Mouse (Mus musculus) adrenal gland, adult 8-10 months (tissue): Measurements from ENCODE around the gene Tnip2. TPM values are rescaled to one million over a fixed set of nuclear protein-coding genes. Genes with fewer than 3 reads are reported as not detected.

Experiments used
- DNase-seq: peaks from one replicate; pipeline ENCODE4 v3.0.0; 2022
- total RNA-seq, 4 experiments: library from RNA; stranded (reverse); gene quantifications; 2 replicates each; pipeline ENCODE4 v1.2.4; 2022

The Tnip2 gene
- total RNA-seq, 4 experiments from 2014 or later = 16.3 to 32.3 (median 24.3) TPM

- DNase-seq = no peak
Observed at GRCm38 (mm10) chr5:34521337-34521736, 7.5 kb upstream of the Tnip2 start.

- no peak for DNase-seq
Observed at GRCm38 (mm10) chr5:34520458-34521209, 6.8 kb upstream of the Tnip2 start.

- no peak for DNase-seq
Observed at GRCm38 (mm10) chr5:34519389-34519910, 5.7 kb upstream of the Tnip2 start.

DNA sequence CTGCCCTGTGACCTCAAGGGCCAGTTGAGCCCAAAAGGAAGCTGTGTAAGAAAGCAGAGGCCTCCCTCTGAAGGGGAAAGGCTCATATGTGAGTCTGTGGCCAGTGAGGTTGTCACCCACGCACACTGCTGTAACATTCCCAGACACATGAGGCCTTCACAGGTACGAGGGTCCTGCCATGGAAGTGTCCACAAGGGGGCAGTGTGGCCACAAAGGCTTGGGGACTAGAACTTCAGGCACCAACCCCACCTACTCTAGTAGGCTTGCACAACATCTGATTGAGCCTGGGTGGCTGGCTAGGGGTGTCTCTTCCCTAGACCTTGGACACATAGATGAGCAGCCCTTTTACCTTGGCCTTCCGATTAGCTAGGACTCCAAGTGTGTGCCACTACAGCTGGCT lies 4.1 kb upstream of the Tnip2 start:
- peak; percentile 76 for DNase-seq

- DNase-seq = no peak
Observed at GRCm38 (mm10) chr5:34515096-34515495, 1.3 kb upstream of the Tnip2 start.

DNA sequence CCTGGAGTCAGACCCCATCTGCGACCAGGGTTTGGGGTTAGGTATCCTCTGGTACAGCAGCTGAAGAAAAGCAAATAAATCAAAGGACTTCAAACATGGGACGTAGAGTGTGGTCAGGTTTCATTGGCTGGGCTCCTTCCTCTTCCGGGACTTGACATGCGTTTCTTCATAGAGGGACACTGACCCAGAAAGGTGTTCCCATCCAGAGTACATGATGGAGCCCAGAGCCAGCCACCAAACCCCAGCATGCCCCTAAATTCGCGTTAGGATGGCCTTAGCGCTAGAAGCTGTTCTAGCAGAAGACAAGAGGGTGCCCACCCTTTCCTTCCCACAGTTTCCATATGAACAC lies 401 bp upstream of the Tnip2 start:
- no peak for DNase-seq

- no peak for DNase-seq
Observed at GRCm38 (mm10) chr5:34512486-34512885, 1.3 kb downstream of the Tnip2 start.

GRCm38 (mm10) chr5:34502821-34503220 lies 11.0 kb downstream of the Tnip2 start:
- DNase-seq = no peak

- no peak for DNase-seq
Observed at GRCm38 (mm10) chr5:34502411-34502810, 11.4 kb downstream of the Tnip2 start.

GRCm38 (mm10) chr5:34501588-34501987 lies 12.2 kb downstream of the Tnip2 start:
- no peak for DNase-seq

DNA sequence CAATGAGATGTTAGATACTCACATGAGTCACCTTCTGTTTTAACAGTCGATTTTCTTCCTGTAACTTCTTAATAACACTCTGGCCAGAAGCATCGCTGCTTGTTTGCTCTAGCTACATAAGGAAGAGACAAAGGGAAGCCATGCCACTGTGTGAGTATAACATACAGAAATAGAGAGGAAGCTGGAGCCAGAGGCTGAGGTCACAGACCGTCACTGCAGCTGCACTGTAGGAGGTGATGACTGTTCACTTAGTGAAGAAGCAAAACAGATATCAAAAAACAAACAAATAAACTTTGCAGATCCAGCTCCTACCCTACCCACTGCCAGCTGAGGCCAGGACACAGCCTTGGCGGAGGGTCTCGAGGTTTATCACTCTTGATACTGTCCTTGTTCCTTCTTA lies 12.9 kb downstream of the Tnip2 start:
- no peak for DNase-seq

DNA sequence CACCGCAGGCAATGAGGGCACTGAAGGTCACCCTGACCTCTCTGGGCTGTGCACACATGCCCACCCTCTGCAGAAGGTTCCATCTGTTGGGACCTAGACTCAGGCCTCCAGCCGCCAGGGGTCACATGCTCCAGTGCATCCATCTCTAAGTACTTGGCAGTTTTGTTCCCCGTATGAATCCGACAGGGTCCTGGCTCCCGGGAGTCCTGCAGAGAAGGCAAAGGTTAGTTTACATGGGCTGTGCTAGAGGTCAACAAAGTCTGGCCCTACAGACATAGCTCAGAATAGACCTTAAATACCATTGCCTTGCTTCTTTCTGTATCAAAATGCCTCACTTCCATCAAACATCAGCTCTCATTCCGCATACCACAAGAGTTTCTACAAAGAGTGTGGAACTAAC lies 17.0 kb downstream of the Tnip2 start:
- no peak for DNase-seq

DNA sequence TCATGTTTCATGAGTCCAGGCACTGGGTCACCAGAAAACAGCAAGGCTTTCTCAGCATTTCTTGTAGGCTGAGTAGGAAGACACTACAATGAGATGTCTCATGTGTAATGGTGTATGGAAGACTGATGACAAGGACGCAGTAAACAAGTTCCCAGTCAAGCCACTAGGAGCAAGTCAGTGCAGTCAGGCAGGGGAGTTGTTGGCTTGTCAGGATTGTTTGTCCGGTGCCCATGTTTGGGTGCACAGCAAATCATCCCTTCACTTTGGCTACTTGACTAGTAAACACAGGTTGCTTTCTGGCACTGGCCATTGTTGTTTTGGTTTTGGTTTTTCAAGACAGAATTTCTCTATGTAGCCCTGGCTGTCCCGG lies 24.4 kb downstream of the Tnip2 start:
- no peak for DNase-seq

GRCm38 (mm10) chr5:34488741-34489417 lies 24.9 kb downstream of the Tnip2 start:
- no peak for DNase-seq

DNA sequence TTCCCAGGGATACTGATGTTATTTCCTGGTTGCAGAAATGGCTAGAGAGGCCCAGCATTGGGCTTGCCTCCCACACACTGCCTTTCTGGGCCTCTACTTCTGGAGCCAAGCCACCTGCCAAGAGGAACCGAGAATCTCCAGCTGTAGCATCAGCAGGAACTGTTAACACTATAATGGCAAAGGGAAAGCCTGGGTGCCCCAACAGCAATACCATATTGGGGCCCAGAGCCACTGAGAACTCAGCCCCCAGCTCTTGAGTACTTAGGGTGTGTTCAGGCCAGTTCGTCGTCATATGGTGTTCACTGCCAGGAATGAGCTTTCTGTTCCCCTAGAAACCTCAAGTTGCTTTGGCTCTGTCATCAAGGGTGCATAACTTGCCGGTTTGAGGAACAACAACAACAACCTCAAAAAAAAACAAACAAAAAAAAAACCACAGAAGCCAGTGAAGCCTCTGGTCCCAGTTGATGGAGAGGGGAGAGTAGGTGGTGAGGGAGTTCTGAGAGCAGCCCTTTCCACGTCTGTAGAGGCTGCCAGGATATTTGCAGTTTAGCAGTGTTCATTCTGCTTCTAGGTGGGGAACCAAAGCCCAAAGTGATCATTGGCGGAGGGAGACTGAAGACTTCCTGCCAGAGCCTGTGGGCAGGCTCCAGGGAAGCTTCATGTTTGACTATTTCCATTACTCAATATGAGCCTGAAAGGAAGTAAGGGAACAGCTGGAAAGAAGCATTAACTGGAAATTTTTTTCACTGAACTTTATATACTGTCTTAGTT lies 26.3 kb downstream of the Tnip2 start:
- DNase-seq = no peak

GRCm38 (mm10) chr5:34485731-34486130 lies 28.1 kb downstream of the Tnip2 start:
- DNase-seq = no peak

- no peak for DNase-seq
Observed at GRCm38 (mm10) chr5:34480926-34481325, 32.9 kb downstream of the Tnip2 start.

DNA sequence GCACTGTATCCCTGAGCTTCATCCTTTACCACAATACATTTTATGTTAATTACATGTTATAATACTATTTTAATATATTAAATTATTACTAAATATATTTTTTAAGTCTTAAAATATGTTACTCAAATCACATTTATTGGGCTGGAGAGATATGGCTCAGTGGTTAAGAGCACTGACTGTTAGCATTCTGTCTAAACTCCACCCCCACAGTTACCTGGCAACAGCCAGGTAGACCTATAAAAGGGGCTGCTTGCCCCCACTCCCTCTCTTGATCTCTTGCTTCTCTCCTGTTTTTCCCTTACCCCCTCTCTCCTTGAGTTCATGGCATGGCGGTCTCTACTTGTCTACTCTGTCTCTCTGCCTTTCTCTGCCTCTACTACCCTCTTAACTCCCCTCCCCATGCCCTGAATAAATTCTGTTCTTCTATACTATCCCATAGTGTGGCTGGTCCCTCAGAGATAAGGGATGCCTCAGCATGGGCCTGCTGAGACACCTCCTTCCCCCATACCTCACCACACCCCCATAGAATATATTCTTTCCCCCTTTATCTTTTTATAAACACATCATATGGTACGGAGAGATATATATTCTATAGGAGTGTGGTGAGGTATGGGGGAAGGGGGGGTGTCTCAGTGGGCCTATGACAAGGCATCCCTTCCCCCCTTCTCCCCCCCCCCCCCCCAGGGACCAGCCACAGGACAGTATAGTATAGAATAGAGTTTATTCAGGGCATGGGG lies 45.6 kb downstream of the Tnip2 start:
- no peak for DNase-seq

GRCm38 (mm10) chr5:34466648-34467047 lies 47.1 kb downstream of the Tnip2 start:
- no peak for DNase-seq

- DNase-seq = no peak
Observed at GRCm38 (mm10) chr5:34466079-34466478, 47.7 kb downstream of the Tnip2 start.

DNA sequence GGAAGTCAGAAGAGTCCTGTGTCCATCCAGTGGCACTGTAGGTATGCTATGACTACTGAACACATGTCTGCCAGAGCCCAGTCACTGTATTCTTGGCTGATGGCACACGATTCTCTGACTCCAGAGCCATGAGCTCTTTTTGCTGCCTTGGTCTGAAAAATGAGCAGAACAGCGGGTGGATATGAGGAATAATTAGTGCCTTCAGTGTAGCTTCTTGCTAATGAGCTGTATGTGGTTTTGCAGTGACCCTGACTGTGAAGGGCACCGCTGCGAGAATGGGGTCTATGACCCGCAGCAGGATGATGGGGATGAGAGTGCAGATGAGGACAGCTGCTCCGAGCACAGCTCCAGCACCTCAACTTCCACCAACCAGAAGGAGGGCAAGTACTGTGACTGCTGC lies 52.0 kb downstream of the Tnip2 start:
- no peak for DNase-seq

DNA sequence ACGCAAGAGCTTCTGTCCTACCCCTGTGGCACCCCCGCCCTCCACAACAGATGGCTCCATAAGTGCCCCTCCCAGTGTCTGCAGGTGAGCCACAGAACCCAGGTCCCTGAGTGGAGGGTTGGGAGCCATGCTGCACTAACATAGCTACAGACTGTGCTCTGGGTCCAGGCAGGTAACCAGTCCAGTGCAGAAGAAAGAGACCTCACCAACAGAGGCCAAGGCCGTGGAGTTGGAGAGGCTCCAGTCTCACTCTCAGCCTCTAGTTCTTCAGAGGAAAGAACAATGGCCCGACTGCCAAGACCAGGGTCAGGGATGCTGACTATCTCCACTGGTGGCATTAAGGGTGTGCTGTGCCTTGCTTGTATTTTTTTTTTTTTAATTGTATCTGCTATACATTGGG lies 52.5 kb downstream of the Tnip2 start:
- no peak for DNase-seq

DNA sequence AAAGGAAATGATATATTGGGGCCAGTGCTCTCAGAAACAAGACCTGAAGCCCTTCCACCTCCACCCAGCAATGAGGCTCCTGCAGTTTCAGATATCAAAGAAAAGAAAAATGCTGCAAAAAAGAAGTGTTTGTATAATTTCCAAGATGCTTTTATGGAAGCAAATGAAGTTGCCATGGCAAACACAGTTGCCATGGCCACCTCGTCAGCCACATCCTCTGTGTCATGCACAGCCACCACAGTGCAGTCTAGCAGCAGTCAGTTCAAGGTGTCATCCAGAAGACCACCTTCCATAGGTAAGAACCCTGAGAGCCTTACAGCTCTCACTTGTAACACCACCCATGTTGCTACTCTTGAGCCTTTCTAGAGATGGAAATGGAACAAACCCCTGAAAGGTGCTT lies 54.8 kb downstream of the Tnip2 start:
- no peak for DNase-seq
